Mouse (Mus musculus): ENCODE results near the gene Lrrc58. TPM values are rescaled to one million over a fixed set of nuclear protein-coding genes. Genes with fewer than 3 reads are reported as not detected.

Lrrc58 gene
- polyA plus RNA-seq, 1 experiment from 2014 or later = 57.5 TPM

DNA sequence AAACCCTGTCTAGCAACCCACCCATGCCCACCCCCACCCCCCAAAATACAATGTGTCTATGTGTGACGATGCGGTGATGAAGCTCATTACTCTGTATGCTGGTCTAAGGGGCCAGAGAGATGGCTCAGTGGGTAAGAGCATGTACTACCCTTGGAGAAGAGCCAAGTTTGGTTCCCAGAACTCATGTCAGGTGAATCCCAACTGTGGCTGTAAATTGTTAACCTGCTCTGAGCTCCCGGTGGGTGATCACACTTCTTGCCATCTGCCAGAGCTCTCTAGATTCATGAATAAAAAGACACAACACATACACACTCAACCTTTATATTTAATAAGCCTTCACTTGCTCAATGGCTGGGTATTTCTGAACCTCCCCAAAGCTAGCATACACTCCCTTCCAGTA, 38.3 kb downstream of the Lrrc58 start:
- Histone ChIP-seq H3K9ac (replicated peaks; ENCODE audit: low read depth, low read length) (no peak overlapping the region), H3K4me1 (ENCODE audit: control insufficient read depth, insufficient read depth, low read length) (no peaks in the 10 kb centered on the region), H3K27ac (ENCODE audit: low read depth, low read length) (no peak overlapping the region), H3K27me3 (ENCODE audit: control insufficient read depth, insufficient read depth, low read length) (no peaks in the 10 kb centered on the region), H3K9me3 (ENCODE audit: control insufficient read depth, low read length) (no peaks in the 10 kb centered on the region), H3K36me3 (ENCODE audit: control insufficient read depth, insufficient read depth, low read length) (no peaks in the 10 kb centered on the region), H3K4me3 (ENCODE audit: low read depth, low read length) (no peak overlapping the region), H3K4me2 (ENCODE audit: low read depth, low read length) (no peak overlapping the region)
- 81% methylated on average over 3 of the region's 3 CpGs for WGBS
- no peak for ATAC-seq (ENCODE audit: low read depth)

DNA sequence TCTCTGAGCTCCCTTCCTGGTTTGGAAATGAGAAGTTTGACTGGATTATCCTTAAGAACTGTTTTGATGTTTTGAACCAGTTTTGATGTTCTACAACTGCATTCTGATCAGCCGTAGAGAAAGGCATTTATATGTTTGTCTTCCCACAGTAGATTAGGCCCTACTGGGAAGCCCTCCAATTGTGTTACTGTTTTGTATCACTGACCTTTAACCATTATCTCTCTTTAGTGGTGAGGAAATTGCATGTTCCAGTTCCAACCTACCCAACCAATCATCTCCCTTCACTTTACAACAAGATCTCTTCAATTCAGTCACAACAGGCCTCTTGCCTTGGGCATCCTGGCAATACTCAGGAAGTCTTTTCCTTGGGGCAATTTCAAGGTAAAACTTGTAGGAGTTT, 42.9 kb downstream of the Lrrc58 start:
- Histone ChIP-seq H3K9ac (replicated peaks; ENCODE audit: low read depth, low read length) (no peak overlapping the region), H3K36me3 (ENCODE audit: control insufficient read depth, insufficient read depth, low read length) (no peaks in the 10 kb centered on the region), H3K27me3 (ENCODE audit: control insufficient read depth, insufficient read depth, low read length) (no peaks in the 10 kb centered on the region), H3K9me3 (ENCODE audit: control insufficient read depth, low read length) (no peaks in the 10 kb centered on the region), H3K4me3 (ENCODE audit: low read depth, low read length) (no peak overlapping the region), H3K4me1 (ENCODE audit: control insufficient read depth, insufficient read depth, low read length) (no peaks in the 10 kb centered on the region), H3K27ac (ENCODE audit: low read depth, low read length) (no peak overlapping the region), H3K4me2 (ENCODE audit: low read depth, low read length) (no peak overlapping the region)
- ATAC-seq (ENCODE audit: low read depth) = no peak
- WGBS = 88% methylated on average over 1 of the region's 1 CpGs

DNA sequence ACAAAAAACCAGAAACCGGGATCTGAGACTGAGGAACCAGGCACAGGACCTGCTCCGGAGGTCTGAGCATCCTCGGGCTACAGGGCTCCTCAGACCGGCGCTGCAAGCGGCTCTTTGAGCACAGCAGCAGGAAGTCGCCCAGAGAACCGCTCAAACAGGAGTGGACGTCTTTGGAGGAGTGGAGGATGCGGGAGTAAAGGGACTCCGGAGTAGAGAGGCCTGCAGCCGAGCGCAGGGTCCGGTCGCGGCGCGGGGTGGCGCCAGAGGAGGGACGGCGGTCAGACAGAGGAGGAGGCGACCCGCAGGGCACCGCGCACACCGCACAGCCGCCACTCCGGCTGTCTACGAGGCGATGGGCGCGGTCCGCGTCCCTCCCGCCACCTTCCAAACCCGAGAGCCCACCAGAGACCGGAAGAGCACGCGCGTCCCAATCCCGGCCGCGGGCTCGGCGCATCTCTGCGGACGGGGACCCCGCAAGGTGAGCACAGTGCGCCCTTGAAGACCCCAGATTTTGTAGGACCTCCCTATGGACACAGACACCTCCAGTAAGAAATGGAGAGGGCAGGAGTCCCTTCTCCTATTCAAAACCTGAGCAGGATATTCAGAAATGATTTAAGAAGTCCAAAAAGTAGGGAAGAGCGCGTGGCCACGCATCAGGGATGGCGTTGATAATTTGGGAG, 48.1 kb downstream of the Lrrc58 start, which contains the start of gene Gpr156:
Gene Gpr156 (plus strand): TSS at position 359 of the 680 bp plus-strand sequence.
- H3K9me3 ChIP-seq (ENCODE audit: control insufficient read depth, low read length) = no peaks in the 10 kb centered on the region

DNA sequence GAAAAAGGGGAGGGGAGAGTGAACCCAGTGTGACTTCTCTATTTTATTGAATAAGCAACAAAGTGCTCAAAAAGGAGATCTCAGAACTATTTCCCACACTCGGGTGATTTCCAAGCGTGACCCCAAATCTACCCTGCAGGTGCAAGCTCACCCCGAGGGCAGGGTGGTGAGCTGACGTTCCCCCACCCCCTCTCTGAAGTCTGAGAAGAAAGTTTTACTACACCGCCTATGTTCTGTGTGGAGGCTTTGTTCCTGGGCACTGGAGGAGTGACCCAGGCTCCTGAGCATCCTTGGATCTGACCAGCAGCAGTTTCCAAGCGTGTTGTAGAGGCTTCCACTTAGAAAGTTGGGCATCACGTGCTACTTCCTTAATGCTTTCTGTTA, 48.6 kb downstream of the Lrrc58 start:
- H3K9ac ChIP-seq (replicated peaks; ENCODE audit: low read depth, low read length) = peak overlapping the region; percentile 47; the same call in 1 of the 2 replicates
- peak overlapping the region; percentile 85 for H3K4me2 ChIP-seq (ENCODE audit: low read depth, low read length)
- ATAC-seq (ENCODE audit: low read depth) = 0 out of 2 replicates have a peak, but pooled peaks have one; percentile 25
- H3K4me1 ChIP-seq (ENCODE audit: control insufficient read depth, insufficient read depth, low read length) = no peaks in the 10 kb centered on the region
- no peaks in the 10 kb centered on the region for H3K27me3 ChIP-seq (ENCODE audit: control insufficient read depth, insufficient read depth, low read length)
- H3K36me3 ChIP-seq (ENCODE audit: control insufficient read depth, insufficient read depth, low read length) = no peaks in the 10 kb centered on the region
- peak overlapping the region; percentile 57 for H3K4me3 ChIP-seq (ENCODE audit: low read depth, low read length)
- no peaks in the 10 kb centered on the region for H3K9me3 ChIP-seq (ENCODE audit: control insufficient read depth, low read length)
- WGBS = 10% methylated on average over 7 of the region's 7 CpGs
- no peak overlapping the region for H3K27ac ChIP-seq (ENCODE audit: low read depth, low read length)

More for the DNA sequence above, 48.1 kb downstream of the Lrrc58 start, which contains the start of gene Gpr156:
- H3K4me3 ChIP-seq (ENCODE audit: low read depth, low read length) = peak within 1 kb of the TSS; percentile 57
- WGBS = 2% methylated on average over 53 of the region's 53 CpGs
- peak; percentile 88 for ATAC-seq (ENCODE audit: low read depth)
- H3K36me3 ChIP-seq (ENCODE audit: control insufficient read depth, insufficient read depth, low read length) = no peaks in the 10 kb centered on the region
- no peaks in the 10 kb centered on the region for H3K4me1 ChIP-seq (ENCODE audit: control insufficient read depth, insufficient read depth, low read length)
- H3K9ac ChIP-seq (replicated peaks; ENCODE audit: low read depth, low read length) = peak within 1 kb of the TSS; percentile 47
- peak within 1 kb of the TSS; percentile 44; the same call in 1 of the 2 replicates for H3K27ac ChIP-seq (ENCODE audit: low read depth, low read length)
- peak within 1 kb of the TSS; percentile 85 for H3K4me2 ChIP-seq (ENCODE audit: low read depth, low read length)
- no peaks in the 10 kb centered on the region for H3K27me3 ChIP-seq (ENCODE audit: control insufficient read depth, insufficient read depth, low read length)

DNA sequence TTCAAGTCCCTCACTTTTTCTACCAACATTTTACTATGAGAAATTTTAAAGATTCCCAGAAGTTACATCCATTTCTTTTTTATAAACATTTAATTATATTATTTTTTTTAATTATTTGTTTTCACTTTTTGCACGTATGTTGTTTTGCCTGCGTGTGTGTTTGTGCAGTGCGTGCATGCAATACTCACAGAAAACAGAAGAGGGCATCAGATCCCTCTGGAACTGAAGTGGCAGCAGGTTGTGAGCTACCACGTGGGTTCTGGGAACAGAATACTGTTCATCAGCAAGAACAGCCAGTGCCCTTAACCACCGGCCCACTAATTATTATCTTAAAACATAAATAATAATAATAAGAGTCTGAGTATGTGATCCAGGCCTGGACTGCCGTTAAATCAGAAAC, 50.8 kb downstream of the Lrrc58 start:
- Histone ChIP-seq H3K27ac (ENCODE audit: low read depth, low read length) (no peak overlapping the region), H3K4me3 (ENCODE audit: low read depth, low read length) (no peak overlapping the region), H3K4me2 (ENCODE audit: low read depth, low read length) (no peak overlapping the region), H3K9ac (replicated peaks; ENCODE audit: low read depth, low read length) (no peak overlapping the region), H3K27me3 (ENCODE audit: control insufficient read depth, insufficient read depth, low read length) (no peaks in the 10 kb centered on the region), H3K4me1 (ENCODE audit: control insufficient read depth, insufficient read depth, low read length) (no peaks in the 10 kb centered on the region), H3K36me3 (ENCODE audit: control insufficient read depth, insufficient read depth, low read length) (no peaks in the 10 kb centered on the region), H3K9me3 (ENCODE audit: control insufficient read depth, low read length) (no peaks in the 10 kb centered on the region)
- WGBS = 83% methylated on average over 6 of the region's 6 CpGs
- no peak for ATAC-seq (ENCODE audit: low read depth)

DNA sequence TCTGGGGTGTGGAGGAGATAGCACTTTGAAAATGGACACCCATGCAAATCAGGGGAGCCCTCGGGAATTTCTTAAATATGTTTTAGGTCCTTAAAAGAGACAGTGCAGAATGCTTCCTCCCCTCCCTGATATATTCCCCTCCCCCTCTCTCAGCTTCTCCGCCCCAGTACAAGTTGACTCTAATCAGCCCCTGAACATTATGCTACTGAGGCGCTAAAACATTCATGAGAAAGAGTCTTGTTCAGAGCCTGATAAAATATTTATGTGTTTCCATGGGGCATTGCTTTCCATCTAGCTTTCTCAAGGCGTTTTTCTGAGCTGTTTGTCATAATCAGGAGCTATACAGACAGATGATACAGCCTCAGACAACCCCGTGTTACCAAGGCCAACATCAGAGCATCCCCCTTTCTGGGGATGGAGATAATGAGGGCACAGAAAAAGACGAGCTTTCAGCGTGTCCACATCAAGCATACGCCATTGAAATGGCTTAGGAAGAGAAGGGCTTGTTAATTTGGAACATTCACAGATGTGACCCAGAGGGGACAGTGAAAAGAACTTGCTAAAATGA, 52.7 kb downstream of the Lrrc58 start:
- Histone ChIP-seq H3K4me3 (ENCODE audit: low read depth, low read length) (no peak overlapping the region), H3K27ac (ENCODE audit: low read depth, low read length) (no peak overlapping the region), H3K9me3 (ENCODE audit: control insufficient read depth, low read length) (no peaks in the 10 kb centered on the region), H3K9ac (replicated peaks; ENCODE audit: low read depth, low read length) (no peak overlapping the region), H3K27me3 (ENCODE audit: control insufficient read depth, insufficient read depth, low read length) (no peaks in the 10 kb centered on the region), H3K4me2 (ENCODE audit: low read depth, low read length) (no peak overlapping the region), H3K4me1 (ENCODE audit: control insufficient read depth, insufficient read depth, low read length) (peaks cover under 1% of the 10 kb centered on the region; the same call in 1 of the 2 replicates), H3K36me3 (ENCODE audit: control insufficient read depth, insufficient read depth, low read length) (no peaks in the 10 kb centered on the region)
- 41% methylated on average over 8 of the region's 8 CpGs for WGBS
- ATAC-seq (ENCODE audit: low read depth) = 0 out of 2 replicates have a peak, but pooled peaks have one; percentile 33

DNA sequence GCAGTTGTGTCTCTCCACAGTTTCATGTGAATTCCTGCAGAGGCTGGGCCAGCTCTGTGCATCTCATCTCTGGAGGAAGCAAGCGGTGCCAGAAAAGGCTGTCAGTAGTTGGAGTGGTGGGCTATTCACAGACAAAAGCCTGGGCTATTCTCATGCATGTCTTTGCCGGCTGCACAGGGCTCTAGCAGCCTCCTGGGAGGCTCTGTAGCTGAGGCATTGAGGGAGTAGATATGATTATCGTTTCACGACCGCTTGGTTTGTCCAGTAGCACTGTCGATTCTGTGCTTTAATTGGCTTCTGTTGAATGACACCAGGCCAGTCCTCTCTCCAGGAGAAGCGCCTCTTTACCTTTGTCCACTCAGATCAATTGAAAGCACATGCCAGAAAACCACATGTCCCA, 57.9 kb downstream of the Lrrc58 start:
- ATAC-seq (ENCODE audit: low read depth) = peak; percentile 52; the same call in 1 of the 2 replicates
- peak overlapping the region; percentile 66 for H3K27ac ChIP-seq (ENCODE audit: low read depth, low read length)
- no peak overlapping the region for H3K9ac ChIP-seq (replicated peaks; ENCODE audit: low read depth, low read length)

DNA sequence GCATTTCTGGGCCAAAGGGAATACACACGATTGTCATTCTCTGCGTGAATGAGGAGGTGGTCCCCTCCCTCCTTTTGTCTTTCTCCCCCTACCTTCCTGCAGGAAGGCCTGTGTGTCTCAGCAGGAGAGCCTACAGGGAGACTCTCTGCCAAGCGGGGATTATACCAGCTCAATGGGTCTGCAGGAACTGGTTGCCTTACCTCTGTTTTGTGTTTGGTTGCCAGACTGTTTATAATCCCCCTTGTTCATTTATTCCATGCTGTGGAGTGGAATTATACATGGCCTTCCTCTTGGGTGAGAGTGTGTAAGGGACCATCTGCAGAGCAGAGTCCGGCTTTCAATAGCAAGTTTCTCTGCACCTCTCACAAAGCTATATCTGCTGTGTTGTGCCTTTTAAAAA, 58.9 kb downstream of the Lrrc58 start:
- no peak overlapping the region for H3K4me3 ChIP-seq (ENCODE audit: low read depth, low read length)
- H3K36me3 ChIP-seq (ENCODE audit: control insufficient read depth, insufficient read depth, low read length) = no peaks in the 10 kb centered on the region
- no peaks in the 10 kb centered on the region for H3K27me3 ChIP-seq (ENCODE audit: control insufficient read depth, insufficient read depth, low read length)
- ATAC-seq (ENCODE audit: low read depth) = no peak
- no peak overlapping the region for H3K27ac ChIP-seq (ENCODE audit: low read depth, low read length)
- peaks cover 5% of the 10 kb centered on the region; the same call in 1 of the 2 replicates for H3K4me1 ChIP-seq (ENCODE audit: control insufficient read depth, insufficient read depth, low read length)
- H3K9ac ChIP-seq (replicated peaks; ENCODE audit: low read depth, low read length) = no peak overlapping the region
- no peaks in the 10 kb centered on the region for H3K9me3 ChIP-seq (ENCODE audit: control insufficient read depth, low read length)
- no peak overlapping the region for H3K4me2 ChIP-seq (ENCODE audit: low read depth, low read length)
- WGBS = 19% methylated on average over 4 of the region's 4 CpGs

More for the DNA sequence above, 57.9 kb downstream of the Lrrc58 start:
- 9% methylated on average over 7 of the region's 7 CpGs for WGBS
- Histone ChIP-seq H3K27me3 (ENCODE audit: control insufficient read depth, insufficient read depth, low read length) (no peaks in the 10 kb centered on the region), H3K4me2 (ENCODE audit: low read depth, low read length) (no peak overlapping the region; the same call in 1 of the 2 replicates), H3K36me3 (ENCODE audit: control insufficient read depth, insufficient read depth, low read length) (no peaks in the 10 kb centered on the region), H3K9me3 (ENCODE audit: control insufficient read depth, low read length) (no peaks in the 10 kb centered on the region), H3K4me1 (ENCODE audit: control insufficient read depth, insufficient read depth, low read length) (peaks cover 5% of the 10 kb centered on the region; the same call in 1 of the 2 replicates), H3K4me3 (ENCODE audit: low read depth, low read length) (no peak overlapping the region)

DNA sequence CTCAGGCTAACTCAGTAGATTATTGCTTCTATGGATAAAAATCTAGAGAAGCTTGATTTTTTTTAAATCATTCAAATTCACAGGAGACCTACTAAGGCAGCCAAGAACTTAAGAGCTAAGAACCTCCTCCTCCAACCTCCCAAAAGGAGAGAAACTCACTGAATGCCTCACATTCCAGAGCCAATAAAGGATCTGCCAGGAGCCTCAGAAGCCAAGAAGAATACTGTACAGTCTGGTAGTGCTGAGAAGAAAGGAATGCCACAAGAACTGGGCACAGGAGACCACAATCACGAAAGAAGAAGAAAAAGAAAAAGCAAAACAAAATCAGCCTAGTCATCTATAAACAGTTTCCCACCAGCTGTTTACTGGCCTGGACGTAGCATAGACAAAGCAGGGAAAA, 60.8 kb downstream of the Lrrc58 start:
- Histone ChIP-seq H3K27ac (ENCODE audit: low read depth, low read length) (no peak overlapping the region; the same call in 1 of the 2 replicates), H3K9ac (replicated peaks; ENCODE audit: low read depth, low read length) (no peak overlapping the region), H3K27me3 (ENCODE audit: control insufficient read depth, insufficient read depth, low read length) (no peaks in the 10 kb centered on the region), H3K4me3 (ENCODE audit: low read depth, low read length) (no peak overlapping the region), H3K9me3 (ENCODE audit: control insufficient read depth, low read length) (no peaks in the 10 kb centered on the region), H3K36me3 (ENCODE audit: control insufficient read depth, insufficient read depth, low read length) (no peaks in the 10 kb centered on the region), H3K4me2 (ENCODE audit: low read depth, low read length) (no peak overlapping the region), H3K4me1 (ENCODE audit: control insufficient read depth, insufficient read depth, low read length) (peaks cover 5% of the 10 kb centered on the region; the same call in 1 of the 2 replicates)
- 64% methylated on average over 2 of the region's 2 CpGs for WGBS
- ATAC-seq (ENCODE audit: low read depth) = no peak

Measured in neural tube, embryonic 14.5 days (tissue).